Mouse (Mus musculus) activated CD4-positive, CD25-positive, alpha-beta regulatory T cell, adult 4 months (primary cell): ENCODE data around the gene Myom3. TPM values are rescaled to one million over a fixed set of nuclear protein-coding genes. Genes with fewer than 3 reads are reported as not detected.

Experiments
- ATAC-seq: one replicate; pipeline ENCODE4 v1.8.0; 2017
- polyA plus RNA-seq, 2 experiments: library from polyadenylated mRNA; unstranded; fragments of 100-300 nt; shearing (Covaris generic); gene quantifications; one replicate each; pipeline ENCODE4 v1.2.1; 2017

Myom3 gene
- polyA plus RNA-seq, 2 experiments from 2014 or later: not detected

DNA sequence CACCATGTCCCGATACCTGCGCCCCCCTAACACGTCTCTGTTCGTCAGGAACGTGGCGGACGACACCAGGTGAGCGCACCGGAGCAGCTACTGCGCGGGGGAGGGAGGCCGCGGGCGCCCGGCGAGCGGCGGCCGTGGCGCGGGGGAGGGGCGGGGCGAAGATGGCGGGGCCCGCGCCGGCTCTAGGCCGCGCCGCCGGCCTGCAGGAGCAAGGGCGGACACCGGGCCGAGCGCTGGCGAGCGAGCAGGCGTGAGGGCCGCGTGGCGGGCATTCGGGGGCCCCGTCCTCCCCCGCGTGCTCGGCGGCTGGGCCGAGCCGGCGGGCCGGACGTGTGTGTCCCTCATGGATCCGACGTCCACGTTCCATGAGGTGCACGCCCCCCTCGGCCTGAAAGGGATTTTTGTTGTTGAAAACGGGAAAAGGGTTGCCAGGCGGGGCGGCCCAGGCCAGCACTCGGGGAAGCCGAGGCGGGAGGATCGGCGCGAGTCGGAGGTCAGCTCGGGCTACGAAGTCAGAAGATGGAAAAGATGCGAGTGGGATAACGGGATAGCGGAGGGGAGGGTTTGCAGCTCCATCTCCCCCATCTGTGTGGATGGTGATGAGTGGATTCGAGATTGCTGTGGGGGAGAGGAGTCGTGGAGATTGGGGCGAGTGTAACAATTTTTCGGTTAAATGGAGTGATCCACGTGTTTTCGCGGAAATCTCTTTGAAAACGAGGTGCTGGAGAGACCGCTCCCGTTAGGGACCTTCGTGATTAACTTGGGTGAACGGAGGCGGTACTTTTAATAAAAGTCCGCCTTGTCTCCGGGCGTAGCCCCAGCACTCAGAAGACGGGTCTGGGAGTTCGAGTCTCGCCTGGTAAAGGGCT is 96.9 kb downstream of the Myom3 start:
- no peak for ATAC-seq

- no peak for ATAC-seq
Measured at GRCm38 (mm10) chr4:135857597-135858186, 98.2 kb downstream of the Myom3 start.

Other genes with a start within 250 kb of the Myom3 start
- gene Grhl3, start 186.1 kb upstream of the Myom3 start, polyA plus RNA-seq: not detected
- under 1 TPM in 1 of 2 experiments, not detected in 1; 0.08 TPM for gene Ifnlr1, start 73.4 kb upstream of the Myom3 start, polyA plus RNA-seq
- gene Il22ra1, start 31.5 kb upstream of the Myom3 start, polyA plus RNA-seq: not detected
- gene Srsf10, start 96.0 kb downstream of the Myom3 start, polyA plus RNA-seq: 100 to 1,000 TPM; 172 to 181 TPM
- gene Pnrc2, start 114.1 kb downstream of the Myom3 start, polyA plus RNA-seq: 100 to 1,000 TPM; 216 to 230 TPM
- gene Cnr2, start 135.7 kb downstream of the Myom3 start, polyA plus RNA-seq: 1 to 10 TPM; 4.9 to 7.9 TPM
- 10 to 100 TPM; 74.0 to 98.1 TPM for gene Fuca1, start 161.0 kb downstream of the Myom3 start, polyA plus RNA-seq
- 10 to 100 TPM; 73.0 to 74.3 TPM for gene Hmgcl, start 186.7 kb downstream of the Myom3 start, polyA plus RNA-seq
- gene Gale, start 204.0 kb downstream of the Myom3 start, polyA plus RNA-seq: 10 to 100 TPM; 14.3 to 22.8 TPM
- gene Lypla2, start 212.9 kb downstream of the Myom3 start, polyA plus RNA-seq: 10 to 100 TPM; 80.4 to 88.8 TPM
- 1 to 10 TPM; 7.7 to 8.8 TPM for gene Pithd1, start 227.5 kb downstream of the Myom3 start, polyA plus RNA-seq